Mouse (Mus musculus) spleen, adult 10 weeks (tissue): ENCODE results near the gene Vmn1r16. TPM values are rescaled to one million over a fixed set of nuclear protein-coding genes. Genes with fewer than 3 reads are reported as not detected.

Experiments
- polyA plus RNA-seq: library from polyadenylated mRNA; stranded (reverse); fragments of 350-450 nt; fragmentation: Illumina TruSeq; extraction: RNeasy Lipid Tissue Mini Kit (QIAGEN cat#74804); gene quantifications from one replicate; pipeline ENCODE4 v1.2.3, GENCODE M21; 2015; ENCODE audit warnings: low replicate concordance; ENCODE audit not compliant: insufficient read depth

Gene Vmn1r16
- not detected for polyA plus RNA-seq

DNA sequence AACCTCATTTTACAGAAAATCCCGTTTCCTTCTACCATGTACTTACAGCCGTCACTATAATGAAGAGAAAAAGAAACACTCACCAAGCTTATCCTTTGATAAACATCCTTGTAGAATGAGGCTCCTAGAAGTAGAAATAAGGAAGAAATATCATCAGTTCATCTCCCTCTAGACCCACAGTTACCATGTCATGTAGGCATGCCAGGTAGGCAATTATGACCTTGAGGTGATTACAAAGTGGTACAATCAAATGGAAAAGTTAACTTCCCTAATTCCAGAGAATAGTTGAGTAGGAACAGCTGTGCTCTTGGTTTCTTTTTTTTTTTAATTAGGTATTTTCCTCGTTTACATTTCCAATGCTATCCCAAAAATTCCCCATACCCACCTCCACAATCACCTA, at the start of gene Vmn1r16:
Gene Vmn1r16, minus strand, starts transcription at position 101 of the 400 bp plus-strand sequence.

DNA sequence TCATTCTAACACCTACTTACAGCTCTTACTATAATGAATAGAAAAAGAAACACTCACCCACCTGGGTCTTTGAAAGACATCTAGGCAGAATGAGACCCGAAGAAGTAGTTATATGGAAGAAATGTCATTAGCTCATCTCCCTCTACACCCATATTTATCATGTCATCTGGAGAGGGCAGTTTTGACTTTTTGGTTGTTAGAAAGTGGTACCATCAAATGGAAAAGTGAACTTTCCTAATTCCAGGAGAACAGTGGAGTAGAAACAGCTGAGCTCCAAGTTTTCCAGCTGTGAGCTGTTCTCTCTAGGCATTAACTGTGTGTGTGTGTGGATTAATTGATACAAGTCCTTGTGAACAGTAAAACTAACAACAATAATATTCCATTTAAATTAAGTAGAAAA, 34.3 kb upstream of the Vmn1r16 start, which contains the start of gene Vmn1r17:
Gene Vmn1r17, minus strand, starts transcription at position 101 of the 400 bp plus-strand sequence.

Other genes starting within 250 kb of the Vmn1r16 start
- not detected for gene Vmn1r10, start 220.0 kb downstream of the Vmn1r16 start, polyA plus RNA-seq
- not detected for gene Vmn1r11, start 196.0 kb downstream of the Vmn1r16 start, polyA plus RNA-seq
- gene Vmn1r12, start 172.6 kb downstream of the Vmn1r16 start, polyA plus RNA-seq = not detected
- not detected for gene Vmn1r13, start 126.2 kb downstream of the Vmn1r16 start, polyA plus RNA-seq
- gene Vmn1r14, start 97.8 kb downstream of the Vmn1r16 start, polyA plus RNA-seq = not detected
- gene Vmn1r15, start 71.5 kb downstream of the Vmn1r16 start, polyA plus RNA-seq = not detected
- not detected for gene Vmn1r17, start 34.2 kb upstream of the Vmn1r16 start, polyA plus RNA-seq
- gene Vmn1r18, start 66.3 kb upstream of the Vmn1r16 start, polyA plus RNA-seq = not detected
- not detected for gene Vmn1r19, start 74.3 kb upstream of the Vmn1r16 start, polyA plus RNA-seq
- not detected for gene Vmn1r20, start 99.4 kb upstream of the Vmn1r16 start, polyA plus RNA-seq
- gene Ppm1k, start 206.0 kb upstream of the Vmn1r16 start, polyA plus RNA-seq = 35.8 TPM